Mouse (Mus musculus) heart, embryonic 11.5 days (tissue): ENCODE measurements at regions not wholly inside any gene's neighbourhood (a gene's known extent, or its start where the extent isn't known, plus 50 kb on each side); places are given as distances from the start of the nearest gene placed in this dataset.

Experiments used
- ATAC-seq: fragments of 200-750 bp; cut with Nextera tagmentation; replicated peaks from 2 replicates; pipeline ENCODE4 v1.8.0; 2017; ENCODE audit warnings: moderate library complexity; ENCODE audit not compliant: insufficient number of reproducible peaks, low FRiP score, low TSS enrichment
- H3K27ac ChIP-seq: fragments of 300-500 bp; sonication (generic); 2 replicates; pipeline ENCODE4 v1.5.1; 2014; ENCODE audit warnings: mild to moderate bottlenecking, low read depth, low read length
- H3K27me3 ChIP-seq: fragments of 300-500 bp; sonication (generic); 2 replicates; pipeline ENCODE4 v1.6.1; 2014; ENCODE audit warnings: mild to moderate bottlenecking, low read length, mixed read lengths; ENCODE audit not compliant: control insufficient read depth, insufficient read depth
- H3K36me3 ChIP-seq: fragments of 300-500 bp; sonication (generic); 2 replicates; pipeline ENCODE4 v1.6.1; 2014; ENCODE audit warnings: mild to moderate bottlenecking, low read length, moderate library complexity, mixed read lengths; ENCODE audit not compliant: control insufficient read depth, insufficient read depth
- H3K4me1 ChIP-seq: fragments of 300-500 bp; sonication (generic); 2 replicates; pipeline ENCODE4 v1.6.1; 2014; ENCODE audit warnings: low read length; ENCODE audit not compliant: control insufficient read depth, insufficient read depth
- H3K4me2 ChIP-seq: fragments of 300-500 bp; sonication (generic); 2 replicates; pipeline ENCODE4 v1.6.1; 2014; ENCODE audit warnings: mild to moderate bottlenecking, moderate library complexity
- H3K4me3 ChIP-seq: fragments of 300-500 bp; sonication (generic); 2 replicates; pipeline ENCODE4 v1.5.1; 2014; ENCODE audit warnings: low read depth, low read length
- H3K9ac ChIP-seq: fragments of 300-500 bp; sonication (generic); 2 replicates; pipeline ENCODE4 v1.6.1; 2014; ENCODE audit warnings: mild to moderate bottlenecking, low read depth, low read length, moderate library complexity
- H3K9me3 ChIP-seq: fragments of 300-500 bp; sonication (generic); replicated peaks from 2 replicates; pipeline ENCODE4 v1.6.1; 2016; ENCODE audit warnings: low read length; ENCODE audit not compliant: control insufficient read depth
- WGBS: fragments of 180-500 bp; shearing (Covaris S2); extraction: QIAGEN DNeasy Blood & Tissue Kit; methylation state at CpG from one replicate; pipeline ENCODE4 v1.1.7; 2014; ENCODE audit not compliant: insufficient replicate concordance; 5-methylcytosine and 5-hydroxymethylcytosine counted together

DNA sequence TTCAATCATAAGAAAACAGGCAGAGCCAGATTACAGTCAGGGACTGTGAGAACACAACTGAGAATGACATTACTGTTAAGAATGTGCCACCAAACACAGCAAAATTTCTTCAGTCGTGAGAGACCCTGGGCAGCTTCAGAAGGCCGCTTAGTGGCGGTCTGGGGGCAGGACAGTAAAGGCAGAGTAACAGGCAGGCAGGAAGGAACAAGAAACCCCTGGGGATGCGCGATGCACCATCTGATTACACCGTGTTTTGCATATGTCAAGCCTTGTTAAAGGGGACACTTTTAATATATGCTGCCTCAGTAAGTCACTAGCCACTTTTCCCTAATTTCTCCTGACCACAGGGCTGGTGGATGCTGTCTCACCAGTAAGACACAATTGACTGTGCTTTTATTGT lies 120.0 kb downstream of the Rassf10 start:
- no peak overlapping the region for H3K27ac ChIP-seq
- 50% methylated on average over 6 of the region's 6 CpGs for WGBS
- H3K4me2 ChIP-seq = no peak overlapping the region
- no peak overlapping the region for H3K9ac ChIP-seq
- no peak for ATAC-seq
- no peaks in the 10 kb centered on the region for H3K36me3 ChIP-seq
- H3K4me1 ChIP-seq = no peaks in the 10 kb centered on the region
- no peak overlapping the region for H3K4me3 ChIP-seq
- H3K9me3 ChIP-seq = no peaks in the 10 kb centered on the region
- H3K27me3 ChIP-seq = no peaks in the 10 kb centered on the region

DNA sequence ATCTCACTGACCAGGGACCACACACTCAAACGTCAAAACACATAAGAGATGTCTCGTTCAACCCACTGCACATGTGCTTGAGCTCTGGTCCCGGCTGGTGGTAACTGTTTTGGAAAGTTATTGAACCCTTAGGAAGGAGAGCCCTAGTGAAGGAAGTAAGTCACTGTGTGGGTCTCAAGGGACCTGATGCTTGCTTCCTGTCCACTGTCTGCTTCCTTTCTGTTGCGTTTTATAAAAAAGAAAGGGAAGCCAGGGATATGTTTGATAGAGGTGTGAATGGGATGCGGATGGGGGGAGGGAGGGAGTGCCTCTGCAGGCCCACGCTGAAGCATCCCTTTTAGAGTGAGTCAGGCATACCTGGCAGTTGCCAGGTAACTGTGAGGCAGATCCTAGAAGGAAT lies 121.6 kb downstream of the Rassf10 start:
- 59% methylated on average over 6 of the region's 6 CpGs for WGBS
- Histone ChIP-seq H3K27me3 (no peaks in the 10 kb centered on the region), H3K4me1 (no peaks in the 10 kb centered on the region; the same call in 1 of the 2 replicates), H3K27ac (no peak overlapping the region), H3K9ac (no peak overlapping the region), H3K36me3 (no peaks in the 10 kb centered on the region), H3K9me3 (no peaks in the 10 kb centered on the region), H3K4me2 (no peak overlapping the region), H3K4me3 (no peak overlapping the region)
- ATAC-seq = no peak

DNA sequence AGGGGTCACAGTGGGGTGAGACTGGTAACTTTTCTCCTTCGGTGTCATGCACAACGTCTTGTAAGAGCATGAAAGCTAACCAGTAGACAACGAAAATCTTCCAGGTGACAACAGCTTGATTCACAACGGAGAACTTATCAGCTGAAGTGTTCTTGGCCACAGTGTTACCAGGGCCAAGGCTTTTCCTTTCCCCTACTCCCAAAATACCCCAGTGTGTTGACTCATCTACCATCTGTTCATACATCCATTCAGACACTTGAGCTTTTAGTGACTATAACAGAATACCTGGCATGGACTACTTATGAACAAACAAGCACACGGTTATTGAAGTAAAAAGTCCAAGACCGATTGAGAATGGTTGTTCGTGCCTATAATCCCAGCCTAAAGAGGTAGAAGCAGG lies 122.5 kb downstream of the Rassf10 start:
- H3K4me1 ChIP-seq = peaks cover 8% of the 10 kb centered on the region
- WGBS = 81% methylated on average over 7 of the region's 7 CpGs
- ATAC-seq = no peak

DNA sequence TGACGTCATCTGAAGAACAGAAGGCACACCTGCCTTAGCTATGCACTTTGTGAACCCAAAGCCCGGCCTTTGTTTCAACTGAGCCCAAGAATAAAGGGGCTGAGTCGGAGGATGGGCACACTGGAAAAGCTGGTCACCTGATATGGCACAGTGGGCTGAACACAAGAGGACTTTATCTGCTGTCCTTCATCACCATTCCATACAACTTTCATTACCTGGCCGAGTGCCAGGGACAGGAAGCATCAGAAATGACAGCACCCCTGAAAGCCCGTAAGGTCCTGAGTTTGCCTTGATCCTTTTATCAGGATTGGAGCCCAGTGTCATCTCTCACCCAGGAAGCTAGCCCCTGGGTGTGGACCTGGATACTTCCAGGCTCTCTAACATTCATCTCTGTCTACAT lies 126.1 kb upstream of the Arntl start:
- 40% methylated on average over 5 of the region's 5 CpGs for WGBS
- no peak overlapping the region for H3K4me3 ChIP-seq
- H3K9me3 ChIP-seq = no peaks in the 10 kb centered on the region
- H3K27ac ChIP-seq = no peak overlapping the region; the same call in 1 of the 2 replicates
- no peak for ATAC-seq
- no peaks in the 10 kb centered on the region for H3K27me3 ChIP-seq
- peaks cover 19% of the 10 kb centered on the region for H3K4me1 ChIP-seq
- H3K36me3 ChIP-seq = no peaks in the 10 kb centered on the region
- no peak overlapping the region for H3K4me2 ChIP-seq
- no peak overlapping the region for H3K9ac ChIP-seq

More for the DNA sequence above, 122.5 kb downstream of the Rassf10 start:
- no peaks in the 10 kb centered on the region for H3K36me3 ChIP-seq
- no peak overlapping the region for H3K9ac ChIP-seq
- H3K4me3 ChIP-seq = no peak overlapping the region
- H3K27ac ChIP-seq = no peak overlapping the region
- H3K27me3 ChIP-seq = no peaks in the 10 kb centered on the region
- H3K4me2 ChIP-seq = no peak overlapping the region
- no peaks in the 10 kb centered on the region for H3K9me3 ChIP-seq

DNA sequence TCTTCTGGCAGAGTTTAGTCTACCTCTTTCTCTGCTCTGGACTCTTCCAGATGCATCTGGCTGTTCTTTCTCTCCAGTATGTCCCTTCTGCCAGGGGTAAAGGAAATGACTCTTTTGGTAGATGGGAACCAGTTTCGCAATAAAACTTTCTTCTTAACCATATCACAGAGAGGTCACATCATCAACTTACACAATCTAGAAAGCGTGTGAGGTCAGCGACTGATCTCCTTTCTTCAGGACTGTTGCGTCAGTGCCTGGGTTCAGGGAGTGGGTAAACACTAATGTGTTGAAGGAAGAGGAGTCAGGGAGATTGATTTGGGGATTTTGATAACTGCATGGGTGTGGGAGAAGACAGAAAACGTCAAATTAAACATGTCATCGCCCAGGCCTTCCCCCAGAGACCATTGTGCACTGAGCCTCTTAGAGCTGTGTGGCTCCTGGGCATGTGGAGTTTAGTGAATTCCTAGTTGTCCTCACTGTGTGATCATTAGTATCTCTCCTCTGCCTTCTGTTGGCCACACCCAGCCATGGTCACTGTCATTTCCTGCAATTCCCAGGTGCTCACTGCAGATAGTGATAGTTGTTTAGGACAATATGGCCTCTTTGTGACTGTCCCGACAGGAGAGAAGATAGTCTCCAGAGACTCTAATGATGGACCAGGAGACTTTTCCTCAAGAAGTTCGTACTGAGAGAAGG lies 122.2 kb upstream of the Arntl start:
- no peak overlapping the region; the same call in 1 of the 2 replicates for H3K4me2 ChIP-seq
- H3K27me3 ChIP-seq = no peaks in the 10 kb centered on the region
- peak; percentile 92 for ATAC-seq
- no peak overlapping the region for H3K9ac ChIP-seq
- H3K36me3 ChIP-seq = no peaks in the 10 kb centered on the region
- H3K4me3 ChIP-seq = no peak overlapping the region
- 55% methylated on average over 8 of the region's 8 CpGs for WGBS
- 0 out of 2 replicates have a peak overlapping the region, but pooled peaks have one; percentile 35 for H3K27ac ChIP-seq
- H3K4me1 ChIP-seq = peaks cover 21% of the 10 kb centered on the region
- no peaks in the 10 kb centered on the region for H3K9me3 ChIP-seq

DNA sequence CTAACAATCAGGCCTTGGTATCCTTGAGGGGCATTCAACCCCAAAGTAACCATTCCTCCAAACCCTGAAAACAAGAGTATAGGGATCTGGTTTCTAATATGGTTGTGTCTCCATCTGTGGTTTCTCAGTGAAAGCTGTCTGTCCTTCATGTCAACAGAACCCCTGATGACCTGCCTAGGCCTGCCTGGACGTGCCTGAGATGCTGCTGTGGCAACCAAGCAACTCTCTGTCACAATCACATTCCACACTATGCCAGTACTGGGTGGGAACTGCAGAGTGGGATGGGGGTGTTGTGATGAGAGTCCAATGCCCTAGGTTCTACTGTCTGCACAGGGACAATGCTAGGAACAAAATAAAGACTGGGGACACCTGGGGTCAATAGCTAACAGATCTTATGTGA lies 121.1 kb upstream of the Arntl start:
- Histone ChIP-seq H3K27me3 (no peaks in the 10 kb centered on the region), H3K36me3 (no peaks in the 10 kb centered on the region), H3K9me3 (no peaks in the 10 kb centered on the region), H3K27ac (no peak overlapping the region), H3K4me3 (no peak overlapping the region), H3K9ac (no peak overlapping the region), H3K4me2 (no peak overlapping the region), H3K4me1 (peaks cover 13% of the 10 kb centered on the region)
- 42% methylated on average over 1 of the region's 1 CpGs for WGBS
- ATAC-seq = no peak

DNA sequence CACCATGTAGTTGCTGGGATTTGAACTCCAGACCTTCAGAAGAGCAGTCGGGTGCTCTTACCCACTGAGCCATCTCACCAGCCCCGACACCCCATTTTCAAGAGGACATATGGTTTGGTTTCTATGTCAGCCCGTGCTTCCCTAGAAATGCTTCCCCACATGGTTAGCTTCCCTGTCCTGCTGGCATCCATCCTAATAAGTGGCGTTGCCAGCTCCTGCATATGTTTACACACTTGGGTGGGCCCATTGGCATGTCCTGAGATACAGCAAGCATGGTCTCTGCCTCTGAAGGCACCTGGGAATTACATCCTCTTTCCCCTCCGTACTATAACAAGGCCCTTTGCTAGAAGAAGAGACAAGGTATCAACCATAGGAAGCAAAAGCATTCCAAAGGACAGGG lies 119.6 kb upstream of the Arntl start:
- Histone ChIP-seq H3K27me3 (no peaks in the 10 kb centered on the region), H3K27ac (no peak overlapping the region), H3K36me3 (no peaks in the 10 kb centered on the region), H3K4me1 (peaks cover 8% of the 10 kb centered on the region; the same call in 1 of the 2 replicates), H3K4me2 (no peak overlapping the region), H3K4me3 (no peak overlapping the region), H3K9ac (no peak overlapping the region), H3K9me3 (no peaks in the 10 kb centered on the region)
- ATAC-seq = no peak
- 88% methylated on average over 5 of the region's 5 CpGs for WGBS

DNA sequence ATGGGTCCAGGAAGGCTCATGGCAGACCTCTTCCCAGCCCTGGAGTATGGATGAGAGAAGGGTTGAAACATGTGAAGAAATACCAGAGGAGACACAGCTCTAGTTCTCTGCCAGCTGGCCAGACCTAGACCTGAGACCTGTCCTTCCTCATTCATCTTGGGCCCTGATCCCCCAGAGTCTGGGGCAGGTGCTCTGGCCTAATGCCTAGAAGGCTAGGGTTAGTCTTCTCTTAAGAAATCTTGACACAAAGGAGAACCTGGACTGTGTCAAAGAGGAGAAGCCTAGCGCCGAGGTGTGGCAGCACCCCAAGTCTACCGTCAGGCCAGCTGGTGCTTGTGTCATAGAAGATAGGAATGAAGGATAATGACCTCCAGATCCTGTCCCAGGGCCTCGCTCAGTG lies 118.2 kb upstream of the Arntl start:
- H3K9me3 ChIP-seq = no peaks in the 10 kb centered on the region
- no peaks in the 10 kb centered on the region for H3K36me3 ChIP-seq
- H3K4me3 ChIP-seq = no peak overlapping the region
- WGBS = 67% methylated on average over 4 of the region's 4 CpGs
- H3K27me3 ChIP-seq = no peaks in the 10 kb centered on the region
- H3K9ac ChIP-seq = no peak overlapping the region
- no peak overlapping the region for H3K27ac ChIP-seq
- no peak for ATAC-seq
- no peak overlapping the region for H3K4me2 ChIP-seq
- peaks cover 8% of the 10 kb centered on the region; the same call in 1 of the 2 replicates for H3K4me1 ChIP-seq

DNA sequence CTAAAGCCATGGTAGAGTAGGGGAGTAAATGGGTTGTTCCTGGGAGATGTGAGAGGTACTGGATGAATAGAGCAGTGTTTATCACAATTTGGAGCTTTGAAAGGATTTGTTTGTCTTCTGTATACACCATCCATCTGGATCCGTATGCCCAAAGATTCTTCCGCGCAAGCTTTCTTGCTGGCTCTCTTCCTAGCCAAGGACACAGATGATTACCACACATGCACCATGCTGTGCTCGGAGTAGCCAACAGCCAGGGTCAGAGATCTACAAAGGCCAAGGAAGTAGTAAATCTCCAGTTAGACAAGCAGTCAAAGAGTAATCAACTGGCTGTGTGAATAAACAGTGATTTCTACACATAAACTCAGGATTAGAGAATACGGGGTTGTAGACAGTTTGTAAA lies 113.3 kb upstream of the Arntl start:
- H3K27me3 ChIP-seq = no peaks in the 10 kb centered on the region
- no peaks in the 10 kb centered on the region for H3K4me1 ChIP-seq
- no peak overlapping the region for H3K9ac ChIP-seq
- H3K4me2 ChIP-seq = no peak overlapping the region
- H3K9me3 ChIP-seq = no peaks in the 10 kb centered on the region
- H3K36me3 ChIP-seq = no peaks in the 10 kb centered on the region
- no peak overlapping the region for H3K4me3 ChIP-seq
- H3K27ac ChIP-seq = no peak overlapping the region
- 75% methylated on average over 5 of the region's 5 CpGs for WGBS
- no peak for ATAC-seq
